Mouse (Mus musculus): ENCODE results near the gene Grap.

Grap gene

DNA sequence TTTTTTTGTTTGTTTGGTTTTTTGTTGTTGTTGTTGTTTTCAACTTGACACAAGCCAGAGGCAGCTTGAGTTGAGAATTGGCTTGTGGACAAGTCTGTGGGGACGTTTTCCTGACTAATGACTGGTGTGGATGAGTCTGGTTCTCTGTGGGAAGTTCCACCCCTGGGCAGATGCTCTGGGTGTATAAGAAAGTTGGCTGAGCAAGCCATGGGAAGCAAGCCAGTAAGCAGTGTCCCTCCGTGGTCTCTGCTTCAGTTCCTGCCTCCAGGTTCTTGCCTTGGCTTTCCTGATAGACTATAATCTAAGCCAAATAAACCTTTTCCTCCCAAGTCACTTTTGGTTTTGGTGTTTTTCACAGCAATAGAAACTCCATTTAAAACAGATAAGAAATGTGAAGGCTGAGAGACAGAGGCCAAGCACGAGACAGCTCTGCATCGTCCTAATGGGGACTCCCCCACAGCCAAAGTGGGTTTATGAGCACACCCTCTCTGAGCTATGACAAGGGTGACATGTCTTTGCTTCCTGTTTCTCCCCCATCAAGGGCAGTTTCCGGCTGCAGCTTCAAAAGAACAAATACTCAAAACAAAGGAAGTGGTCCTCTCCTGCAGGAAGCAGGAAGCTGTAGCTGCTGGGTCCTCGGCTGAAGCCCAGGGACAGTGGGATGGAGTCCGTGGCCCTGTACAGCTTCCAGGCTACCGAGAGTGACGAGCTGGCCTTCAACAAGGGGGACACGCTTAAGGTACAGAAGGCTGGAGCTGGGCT is at the start of gene Grap:
TSS of gene Grap (plus strand) at position 580 of the 762 bp plus-strand sequence.
- H3K27me3 ChIP-seq (ENCODE audit: insufficient read depth, low read length) = peaks cover 26% of the 10 kb centered on the region
- TF ChIP-seq CTCF (conservative IDR thresholded peaks at IDR 0.05; ENCODE audit: low read length) (no peak), POU5F1 (IDR thresholded peaks at IDR 0.05; ENCODE audit: borderline replicate concordance, low read length) (no peak), NANOG (IDR thresholded peaks at IDR 0.05; ENCODE audit: borderline replicate concordance, low read length) (no peak)
- H3K9me3 ChIP-seq (ENCODE audit: low read length) = no peaks in the 10 kb centered on the region
- H3K36me3 ChIP-seq (ENCODE audit: insufficient read depth, low read length) = no peaks in the 10 kb centered on the region
- H3K4me1 ChIP-seq (replicated peaks; ENCODE audit: low read depth, low read length) = peaks cover 10% of the 10 kb centered on the region
- no peak within 1 kb of the TSS for H3K4me3 ChIP-seq (replicated peaks; ENCODE audit: low read length)

DNA sequence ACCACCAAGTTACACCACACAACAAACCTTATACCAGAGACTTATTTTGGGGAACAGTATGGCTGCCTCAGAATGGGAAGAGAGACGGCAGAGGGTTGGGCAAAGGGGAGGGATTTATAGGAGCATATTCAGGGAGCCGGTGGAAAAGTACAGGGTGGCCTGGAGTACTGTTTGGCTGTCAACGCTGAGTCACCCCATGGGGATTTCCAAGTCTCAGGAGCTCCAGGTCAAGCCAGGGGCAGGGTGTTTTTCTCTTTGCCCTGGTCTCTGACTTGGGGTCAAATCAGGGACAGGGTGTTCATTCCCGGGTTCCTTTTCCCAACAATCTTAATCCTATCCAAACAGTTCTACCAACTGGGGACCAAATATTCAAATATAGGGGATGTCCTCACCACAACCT is 45.0 kb upstream of the Grap start:
- no peak overlapping the region for H3K4me3 ChIP-seq (replicated peaks; ENCODE audit: low read length)
- TF ChIP-seq NANOG (IDR thresholded peaks at IDR 0.05; ENCODE audit: borderline replicate concordance, low read length) = no peak
- TF ChIP-seq POU5F1 (IDR thresholded peaks at IDR 0.05; ENCODE audit: borderline replicate concordance, low read length) = no peak
- no peak for TF ChIP-seq CTCF (conservative IDR thresholded peaks at IDR 0.05; ENCODE audit: low read length)
- H3K4me1 ChIP-seq (replicated peaks; ENCODE audit: low read depth, low read length) = no peaks in the 10 kb centered on the region
- 0 out of 2 replicates have a peak, but pooled peaks cover under 1% of the 10 kb centered on the region for H3K27me3 ChIP-seq (ENCODE audit: insufficient read depth, low read length)
- H3K9me3 ChIP-seq (ENCODE audit: low read length) = peaks cover 26% of the 10 kb centered on the region
- H3K36me3 ChIP-seq (ENCODE audit: insufficient read depth, low read length) = no peaks in the 10 kb centered on the region

DNA sequence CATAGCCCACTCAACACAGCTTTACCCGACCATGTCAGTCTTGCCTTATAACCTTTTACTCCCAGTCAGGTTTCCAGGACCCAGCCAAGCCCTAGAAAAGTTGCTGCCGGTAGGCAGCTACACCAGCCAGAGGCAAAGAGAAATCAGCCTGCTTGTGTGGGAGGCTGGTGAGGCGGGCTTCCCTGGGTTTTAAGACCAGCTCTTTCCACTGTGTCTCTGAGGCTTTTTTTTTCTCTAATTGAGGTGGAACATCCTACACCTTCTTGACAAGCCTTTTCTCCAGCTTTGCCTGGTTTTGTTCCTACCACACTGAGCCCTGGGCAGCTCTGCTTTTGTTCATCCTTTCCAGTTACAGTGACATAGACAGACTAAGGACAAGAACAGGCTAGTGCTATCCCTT is 41.9 kb upstream of the Grap start:
- H3K4me3 ChIP-seq (replicated peaks; ENCODE audit: low read length) = no peak overlapping the region
- peaks cover 17% of the 10 kb centered on the region for H3K27me3 ChIP-seq (ENCODE audit: insufficient read depth, low read length)
- H3K9me3 ChIP-seq (ENCODE audit: low read length) = peaks cover 22% of the 10 kb centered on the region
- H3K4me1 ChIP-seq (replicated peaks; ENCODE audit: low read depth, low read length) = peaks cover 8% of the 10 kb centered on the region
- no peaks in the 10 kb centered on the region for H3K36me3 ChIP-seq (ENCODE audit: insufficient read depth, low read length)
- TF ChIP-seq NANOG (IDR thresholded peaks at IDR 0.05; ENCODE audit: borderline replicate concordance, low read length) = no peak
- TF ChIP-seq POU5F1 (IDR thresholded peaks at IDR 0.05; ENCODE audit: borderline replicate concordance, low read length) = no peak
- TF ChIP-seq CTCF (conservative IDR thresholded peaks at IDR 0.05; ENCODE audit: low read length) = no peak

DNA sequence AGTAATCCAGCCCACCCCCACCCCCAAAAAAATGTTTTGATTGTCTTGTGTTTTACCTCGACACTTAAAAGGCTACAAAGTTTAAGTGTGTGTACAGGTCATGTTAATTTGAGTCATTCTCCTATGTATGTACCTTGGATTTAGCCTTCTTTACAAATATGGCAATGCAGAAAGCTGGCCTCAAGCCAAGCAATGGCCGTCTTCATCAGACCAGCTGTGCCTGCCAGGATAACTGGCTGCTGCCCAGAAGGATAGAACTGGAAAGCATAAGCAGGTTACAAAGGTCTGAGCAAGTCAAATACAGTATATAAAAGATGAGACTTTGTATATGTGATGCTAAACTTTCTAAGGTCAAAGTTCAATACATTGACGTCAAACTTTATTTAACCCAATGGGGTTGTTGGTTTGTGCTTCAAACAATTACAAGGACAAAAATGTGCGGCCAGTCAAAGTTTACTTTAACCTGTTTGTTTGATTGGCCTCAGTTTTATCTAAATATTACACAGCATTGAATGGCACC is 40.9 kb upstream of the Grap start:
- no peaks in the 10 kb centered on the region for H3K36me3 ChIP-seq (ENCODE audit: insufficient read depth, low read length)
- H3K4me1 ChIP-seq (replicated peaks; ENCODE audit: low read depth, low read length) = peaks cover 15% of the 10 kb centered on the region
- H3K27me3 ChIP-seq (ENCODE audit: insufficient read depth, low read length) = peaks cover 27% of the 10 kb centered on the region
- TF ChIP-seq POU5F1 (IDR thresholded peaks at IDR 0.05; ENCODE audit: borderline replicate concordance, low read length) = no peak
- no peak for TF ChIP-seq NANOG (IDR thresholded peaks at IDR 0.05; ENCODE audit: borderline replicate concordance, low read length)
- no peak for TF ChIP-seq CTCF (conservative IDR thresholded peaks at IDR 0.05; ENCODE audit: low read length)
- H3K4me3 ChIP-seq (replicated peaks; ENCODE audit: low read length) = no peak overlapping the region
- H3K9me3 ChIP-seq (ENCODE audit: low read length) = peaks cover 13% of the 10 kb centered on the region

DNA sequence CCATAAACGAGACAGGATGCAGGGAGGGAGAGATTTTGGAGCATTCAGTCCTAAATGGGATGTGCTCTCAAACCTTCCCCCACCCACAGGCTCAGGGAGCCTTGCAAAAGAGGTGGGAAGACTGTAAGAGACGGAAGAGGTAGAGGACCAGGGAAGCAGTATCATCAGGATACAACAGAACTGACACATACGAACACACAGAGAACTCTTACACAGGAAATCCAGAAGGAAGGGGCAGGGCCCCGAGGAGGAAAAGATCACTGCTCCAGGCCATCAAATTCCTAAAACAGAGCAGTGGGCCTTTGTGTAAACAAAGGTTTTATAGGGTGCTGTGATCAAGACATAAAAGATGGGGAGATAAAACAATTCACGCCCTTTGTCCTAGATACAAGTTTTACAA is 38.7 kb upstream of the Grap start:
- peaks cover 23% of the 10 kb centered on the region for H3K4me1 ChIP-seq (replicated peaks; ENCODE audit: low read depth, low read length)
- H3K36me3 ChIP-seq (ENCODE audit: insufficient read depth, low read length) = no peaks in the 10 kb centered on the region
- TF ChIP-seq POU5F1 (IDR thresholded peaks at IDR 0.05; ENCODE audit: borderline replicate concordance, low read length) (no peak), NANOG (IDR thresholded peaks at IDR 0.05; ENCODE audit: borderline replicate concordance, low read length) (no peak), CTCF (conservative IDR thresholded peaks at IDR 0.05; ENCODE audit: low read length) (no peak)

DNA sequence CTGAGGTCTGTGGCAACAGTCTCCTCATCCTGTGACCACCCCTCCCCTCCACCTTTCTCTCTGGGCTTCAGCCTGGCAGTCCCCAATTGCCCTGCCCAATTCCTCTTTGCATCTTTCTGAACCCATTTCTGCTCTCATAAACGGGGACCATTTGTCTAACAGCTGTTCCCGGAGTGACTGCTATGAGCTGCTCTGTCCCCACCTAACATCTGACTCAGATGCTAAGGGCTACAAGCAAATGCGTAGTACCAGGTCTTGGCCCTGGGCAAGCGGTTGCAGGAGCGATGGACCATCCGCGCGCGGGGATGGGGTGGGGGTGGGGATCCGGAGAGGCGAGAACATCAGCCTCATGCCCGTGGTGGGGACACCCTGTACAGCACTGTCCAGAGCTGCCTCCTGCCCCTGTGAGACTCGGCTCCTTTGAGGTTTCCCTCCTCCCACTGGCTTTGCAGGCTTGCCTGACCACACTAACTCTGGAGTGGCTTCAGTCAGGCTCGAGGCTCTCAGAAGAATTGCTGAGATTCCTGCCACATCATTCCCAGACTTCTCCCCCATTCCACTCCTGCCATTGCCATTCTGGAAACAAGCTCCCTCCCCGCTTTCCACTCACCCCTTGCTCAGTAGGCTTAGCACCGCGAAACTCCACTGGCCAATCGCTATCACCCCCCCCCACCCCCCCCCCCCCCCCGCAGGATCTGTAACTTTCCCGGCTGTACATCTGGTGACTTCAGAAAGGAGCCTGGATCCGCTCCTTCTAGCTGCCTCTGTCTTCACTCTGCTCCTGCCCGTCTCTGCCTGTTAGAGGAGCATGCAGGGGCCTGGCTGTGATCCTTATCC is 37.2 kb upstream of the Grap start:
- Histone ChIP-seq H3K4me1 (replicated peaks; ENCODE audit: low read depth, low read length) (peaks cover 31% of the 10 kb centered on the region), H3K4me3 (replicated peaks; ENCODE audit: low read length) (peak overlapping the region; percentile 45), H3K36me3 (ENCODE audit: insufficient read depth, low read length) (no peaks in the 10 kb centered on the region), H3K9me3 (ENCODE audit: low read length) (no peaks in the 10 kb centered on the region), H3K27me3 (ENCODE audit: insufficient read depth, low read length) (peaks cover 34% of the 10 kb centered on the region)
- no peak for TF ChIP-seq CTCF (conservative IDR thresholded peaks at IDR 0.05; ENCODE audit: low read length)
- no peak for TF ChIP-seq POU5F1 (IDR thresholded peaks at IDR 0.05; ENCODE audit: borderline replicate concordance, low read length)
- no peak for TF ChIP-seq NANOG (IDR thresholded peaks at IDR 0.05; ENCODE audit: borderline replicate concordance, low read length)

More for the DNA sequence above, 38.7 kb upstream of the Grap start:
- peaks cover 5% of the 10 kb centered on the region for H3K9me3 ChIP-seq (ENCODE audit: low read length)
- H3K4me3 ChIP-seq (replicated peaks; ENCODE audit: low read length) = no peak overlapping the region
- H3K27me3 ChIP-seq (ENCODE audit: insufficient read depth, low read length) = peaks cover 34% of the 10 kb centered on the region

DNA sequence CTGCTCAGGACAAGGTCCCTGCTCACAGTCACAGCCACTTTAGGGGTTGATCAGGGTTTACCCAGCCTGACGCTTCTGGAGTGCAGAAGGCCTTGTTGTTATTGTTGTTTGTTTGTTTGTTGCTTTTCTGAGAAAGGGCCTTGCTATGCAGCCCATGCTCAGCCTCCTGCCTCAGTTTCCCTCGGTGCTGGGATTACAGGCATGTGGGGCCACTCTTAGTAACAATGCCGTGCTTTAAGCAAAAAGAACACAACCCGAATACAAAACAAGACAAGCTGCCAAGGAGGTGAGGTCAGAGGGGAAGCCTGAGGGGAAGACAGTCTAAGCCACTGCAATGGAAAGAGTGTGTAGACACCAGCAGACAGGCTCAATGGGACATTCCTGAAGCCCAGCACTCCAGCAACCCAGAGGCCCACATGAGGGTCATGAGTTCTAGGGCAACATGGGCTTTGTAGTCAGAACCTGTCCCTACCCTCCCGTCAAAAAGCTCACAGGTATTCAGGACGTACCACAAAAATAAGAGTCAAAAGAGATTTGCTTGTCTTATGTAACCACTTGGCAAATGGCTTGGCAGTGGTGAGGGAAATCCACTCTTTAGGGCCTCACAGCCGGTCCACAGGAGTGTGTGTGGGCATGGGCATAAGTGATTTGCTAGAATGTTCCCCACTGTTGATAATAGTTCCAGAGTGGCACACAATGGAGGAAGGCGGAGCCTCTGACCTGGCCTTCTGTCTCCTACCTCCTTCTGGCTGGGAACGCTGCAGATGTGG is 36.4 kb upstream of the Grap start:
- H3K4me3 ChIP-seq (replicated peaks; ENCODE audit: low read length) = no peak overlapping the region
- no peaks in the 10 kb centered on the region for H3K9me3 ChIP-seq (ENCODE audit: low read length)
- H3K36me3 ChIP-seq (ENCODE audit: insufficient read depth, low read length) = no peaks in the 10 kb centered on the region
- H3K27me3 ChIP-seq (ENCODE audit: insufficient read depth, low read length) = peaks cover 34% of the 10 kb centered on the region
- H3K4me1 ChIP-seq (replicated peaks; ENCODE audit: low read depth, low read length) = peaks cover 38% of the 10 kb centered on the region
- TF ChIP-seq POU5F1 (IDR thresholded peaks at IDR 0.05; ENCODE audit: borderline replicate concordance, low read length) (no peak), CTCF (conservative IDR thresholded peaks at IDR 0.05; ENCODE audit: low read length) (no peak), NANOG (IDR thresholded peaks at IDR 0.05; ENCODE audit: borderline replicate concordance, low read length) (no peak)
